Mouse (Mus musculus) urinary bladder, adult 2 months (tissue): ENCODE measurements around the gene Piwil4. TPM values are rescaled to one million over a fixed set of nuclear protein-coding genes. Genes with fewer than 3 reads are reported as not detected.

ENCODE experiments used
- DNase-seq: peaks from one replicate; pipeline ENCODE4 v3.0.0; 2022; ENCODE audit warnings: low spot score
- polyA plus RNA-seq: library from polyadenylated mRNA; depleted of rRNA; stranded (reverse); fragments of >200 nt; gene quantifications from 2 replicates; pipeline ENCODE4 v1.2.3, GENCODE M21; 2012; rRNA removed

The Piwil4 gene
- polyA plus RNA-seq, result 0.62 and 0.67 TPM in 2 replicates

DNA sequence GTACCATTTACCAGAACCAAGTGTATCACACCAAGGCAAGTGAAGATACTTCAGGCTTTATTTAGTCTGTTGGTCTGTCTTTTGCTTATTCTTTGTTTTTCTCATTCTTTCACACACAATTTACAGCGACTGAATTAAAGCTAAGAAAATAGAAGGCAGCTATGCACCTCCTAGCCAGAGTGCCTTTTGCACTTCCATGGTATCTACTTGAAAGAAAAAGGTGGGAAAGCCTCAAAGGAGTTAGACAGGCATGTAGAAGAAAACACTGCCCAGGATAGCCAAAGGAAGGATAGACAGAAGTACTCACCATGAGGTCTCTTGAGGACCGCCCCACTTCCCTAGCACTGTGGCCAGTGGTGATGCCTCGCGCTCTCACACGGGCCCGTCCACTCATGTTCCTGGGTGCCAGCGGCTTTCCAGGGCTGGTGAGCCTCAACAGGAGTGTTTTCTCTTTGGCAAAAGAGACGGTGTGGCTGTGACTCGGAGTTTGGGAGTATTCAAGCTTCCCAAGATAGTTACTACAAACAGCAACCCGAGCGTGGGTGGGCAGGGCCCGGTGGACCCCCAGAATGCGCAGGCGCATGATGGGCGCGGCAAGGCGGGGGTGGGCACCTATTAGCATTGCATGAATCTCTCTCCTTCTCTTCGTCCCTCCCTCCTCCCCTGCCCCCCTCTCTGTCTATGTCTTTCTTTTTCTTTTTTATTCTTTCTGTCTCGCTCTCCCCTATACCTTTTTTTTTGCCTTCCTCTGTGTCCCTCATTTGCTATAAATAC lies at the start of gene Piwil4:
Gene Piwil4 (minus strand): TSS at position 583 of the 774 bp plus-strand sequence.
- DNase-seq, result no peak

DNA sequence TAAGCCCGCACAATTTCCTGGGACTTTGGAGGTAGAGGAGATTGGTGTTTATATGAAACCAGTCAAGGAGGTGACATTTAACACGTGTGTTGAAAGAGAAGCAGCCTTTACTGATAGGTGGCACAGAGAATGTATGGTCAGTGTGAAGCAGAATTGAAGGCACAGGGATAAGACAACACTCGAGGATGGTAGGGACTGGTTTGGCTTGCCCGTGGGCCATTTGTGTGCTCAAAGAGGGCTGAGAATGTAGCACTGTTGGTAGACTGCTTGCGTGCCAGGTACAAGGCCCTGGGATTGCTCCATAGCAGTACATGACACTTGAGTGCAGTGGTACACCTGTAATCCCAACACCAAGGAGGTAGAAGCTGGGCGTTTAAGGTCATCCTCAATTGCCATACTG lies 46.8 kb upstream of the Piwil4 start:
- DNase-seq, result no peak

DNA sequence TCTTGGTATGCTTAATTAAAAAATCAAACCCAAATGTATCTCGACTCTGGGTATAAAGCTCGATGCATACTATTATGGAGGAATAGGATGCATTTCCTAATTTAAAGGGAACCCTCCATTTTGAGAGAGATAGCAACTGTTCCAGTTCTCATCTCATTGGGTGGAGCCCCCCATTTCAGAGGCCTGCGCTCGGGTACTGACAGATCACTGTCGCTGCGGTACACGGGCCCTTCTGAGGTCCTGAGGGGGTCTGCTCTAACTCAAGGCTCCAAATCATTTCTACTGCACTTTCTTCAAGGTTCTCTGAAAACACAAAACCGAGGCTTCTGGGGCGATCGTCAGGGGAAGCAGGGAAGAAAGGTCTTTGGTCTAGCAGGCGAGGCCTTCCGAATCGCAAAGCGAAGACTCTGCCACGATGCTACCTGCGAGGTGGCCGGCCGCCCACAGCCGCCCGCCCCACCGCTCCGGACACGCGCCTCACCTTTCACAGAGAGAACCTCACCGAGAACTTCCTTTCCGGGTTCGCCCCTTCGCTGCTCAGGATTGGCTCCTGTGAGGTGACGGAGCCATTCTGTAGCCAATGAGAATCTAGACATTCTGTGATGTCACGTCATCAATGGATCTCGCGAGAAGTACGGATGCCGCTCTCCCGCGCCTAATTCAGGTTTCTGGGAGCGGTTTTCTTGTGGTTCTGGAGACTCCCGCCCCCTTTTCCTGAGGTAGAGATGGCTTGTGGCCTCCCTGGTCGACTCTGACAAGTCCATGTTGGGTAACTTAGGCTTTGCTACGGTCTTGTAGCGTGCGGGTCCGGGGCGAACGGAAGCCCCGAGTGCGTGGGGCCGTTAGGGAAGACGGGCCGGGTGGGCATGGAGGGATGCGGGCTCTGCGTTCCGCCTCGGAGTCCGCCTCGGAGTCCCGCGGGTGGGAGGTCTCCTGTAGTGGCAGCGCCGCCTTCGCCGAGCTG lies 43.8 kb upstream of the Piwil4 start, which contains the start of the genes Mre11a and Ankrd49:
Gene Mre11a (plus strand): TSS at position 616 of the 964 bp plus-strand sequence.
Gene Ankrd49 (minus strand): TSS at position 818 of the 964 bp plus-strand sequence.
- peak; percentile 78 for DNase-seq

DNA sequence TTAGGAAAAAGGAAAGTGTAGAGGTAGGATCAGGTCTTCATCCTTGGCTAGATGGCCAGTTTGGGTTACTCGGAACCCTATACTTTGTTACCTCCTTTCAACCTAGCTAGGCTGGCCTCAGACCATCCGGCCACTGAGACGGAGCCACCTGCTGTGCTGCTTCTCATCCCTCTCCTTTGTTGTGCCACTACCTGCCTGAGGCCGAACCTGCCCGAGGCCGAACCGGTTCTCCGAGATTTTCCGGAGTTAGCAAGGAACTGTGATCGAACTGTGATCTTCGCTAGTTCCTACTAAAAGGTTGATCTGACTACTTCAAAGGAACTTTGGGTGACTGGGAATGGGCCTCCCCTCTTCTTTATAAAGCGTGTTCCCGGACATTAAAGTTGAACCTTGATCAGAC lies 37.8 kb upstream of the Piwil4 start:
- no peak for DNase-seq

DNA sequence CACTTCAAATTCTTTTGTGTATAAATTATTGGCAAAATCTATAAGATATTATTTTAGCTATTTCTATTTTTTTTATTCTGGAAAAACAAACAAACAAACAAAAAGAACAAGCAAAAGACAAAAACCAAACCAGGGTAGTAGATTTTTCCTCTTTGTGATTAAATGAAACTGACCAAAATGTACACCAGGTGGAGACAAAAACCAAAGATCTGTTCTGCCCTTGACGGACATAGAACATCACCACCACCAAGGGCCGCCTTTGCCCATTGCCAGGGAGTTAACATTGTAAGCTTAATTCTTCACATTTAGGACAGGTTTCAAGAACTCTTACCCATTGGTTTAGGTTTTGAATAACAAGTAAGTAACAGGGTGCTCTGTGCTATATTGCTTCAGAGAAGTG lies 33.3 kb upstream of the Piwil4 start:
- no peak for DNase-seq

DNA sequence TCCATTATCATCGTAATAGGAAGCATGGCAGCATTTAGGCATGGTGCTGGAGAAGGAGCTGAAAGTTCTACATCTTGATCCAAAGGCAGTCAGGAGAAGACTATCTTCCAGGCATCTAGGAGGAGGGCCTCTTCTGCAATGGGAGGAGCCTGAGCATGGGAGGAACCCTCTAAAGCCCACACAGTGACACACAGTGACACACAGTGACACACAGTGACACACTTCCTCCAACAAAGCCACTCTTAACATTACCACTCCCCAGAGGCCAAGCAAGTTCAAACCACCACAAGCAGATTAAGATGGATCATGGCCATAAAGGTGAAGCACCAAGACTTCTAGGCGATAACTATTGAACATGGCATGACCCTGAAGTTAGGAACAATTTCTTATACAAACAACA lies 31.5 kb upstream of the Piwil4 start:
- no peak for DNase-seq

DNA sequence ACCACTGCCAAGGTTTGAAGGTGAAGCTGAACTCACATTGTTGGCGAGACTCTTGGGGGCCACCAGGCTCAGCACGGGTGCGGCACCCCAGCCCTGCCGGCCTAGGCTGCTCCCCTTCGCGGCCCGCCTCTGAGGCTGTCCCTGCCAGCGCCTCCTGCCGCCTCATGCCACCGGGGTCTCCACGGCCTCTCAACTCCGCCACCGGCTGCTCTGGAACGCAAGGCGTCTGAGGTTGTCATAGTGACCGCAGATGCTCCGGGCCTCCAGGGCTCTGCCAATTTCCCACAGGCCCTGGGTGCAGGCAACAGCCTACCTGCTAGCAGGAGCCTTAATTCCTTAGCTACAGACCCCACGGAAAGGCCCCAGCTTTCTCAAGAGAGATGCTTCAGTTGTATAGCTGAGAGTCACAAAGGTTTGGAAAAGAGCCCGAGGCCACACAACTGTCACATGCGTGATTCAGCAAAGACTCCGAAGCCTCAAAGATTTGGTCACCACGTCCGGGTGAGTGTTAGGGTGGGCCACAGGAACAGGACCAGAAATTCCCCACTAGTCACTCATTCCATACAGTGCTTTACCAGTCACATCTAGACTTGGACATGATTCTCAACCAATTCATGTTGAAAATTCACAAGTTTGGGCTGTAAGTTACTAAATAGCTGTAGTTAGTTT lies 30.4 kb upstream of the Piwil4 start, which contains the start of gene 1700012B09Rik:
Gene 1700012B09Rik (minus strand): TSS at position 228 of the 669 bp plus-strand sequence.
- no peak for DNase-seq

DNA sequence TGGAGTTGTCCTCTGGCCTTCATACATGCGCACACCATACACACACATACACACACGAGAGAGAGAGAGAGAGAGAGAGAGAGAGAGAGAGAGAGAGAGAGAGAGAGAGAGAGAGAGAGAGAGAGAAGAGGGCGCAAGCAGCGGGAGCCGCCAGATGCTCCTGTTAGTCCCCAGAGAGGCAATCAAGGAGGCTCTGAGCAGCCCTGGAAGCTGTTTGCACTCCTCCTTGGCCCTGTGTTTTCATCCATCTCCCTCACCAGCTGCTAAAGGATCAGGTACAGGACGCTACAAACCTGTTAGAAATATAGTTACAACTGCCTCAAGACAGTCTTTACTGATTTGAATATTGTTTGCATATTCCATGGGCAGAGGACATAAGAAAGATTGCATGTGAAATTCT lies 29.3 kb upstream of the Piwil4 start:
- DNase-seq, result no peak

DNA sequence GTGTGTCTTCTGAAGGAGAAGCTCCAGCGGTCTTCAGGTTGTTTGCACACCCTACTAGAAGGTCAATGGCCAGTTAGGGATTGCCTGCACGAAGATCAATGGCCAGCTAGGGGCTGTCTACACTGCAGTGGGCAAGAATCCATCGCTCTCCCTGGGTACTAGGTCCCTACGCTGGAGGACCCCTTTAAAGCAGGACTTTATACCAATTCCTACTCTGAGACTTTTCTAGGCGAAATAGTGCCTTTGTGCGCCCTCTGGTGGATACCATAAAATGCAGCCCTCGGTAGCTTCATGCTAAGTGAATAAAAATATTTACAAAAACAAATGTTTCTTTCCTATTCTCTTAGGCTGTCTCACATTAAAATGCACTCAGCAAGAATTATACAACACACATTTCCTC lies 24.2 kb upstream of the Piwil4 start:
- DNase-seq, result no peak

DNA sequence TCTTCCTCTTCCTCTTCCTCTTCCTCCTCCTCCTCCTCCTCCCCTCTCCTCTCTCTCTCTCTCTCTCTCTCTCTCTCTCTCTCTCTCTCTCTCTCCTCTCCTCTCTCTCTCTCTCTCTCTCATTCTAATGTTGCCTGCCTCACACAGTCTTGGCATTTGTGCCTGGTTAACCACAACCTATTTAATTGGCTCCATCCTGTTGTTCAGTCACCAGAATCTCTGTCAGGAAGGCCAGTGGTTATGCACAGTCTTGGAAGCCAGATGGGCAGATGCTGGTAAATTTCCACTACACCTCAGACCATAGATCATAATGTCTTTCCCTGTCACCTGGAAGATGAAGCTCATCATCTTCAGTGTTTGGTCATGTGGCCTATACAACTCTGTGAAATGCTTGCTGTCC lies 18.7 kb upstream of the Piwil4 start:
- no peak for DNase-seq

DNA sequence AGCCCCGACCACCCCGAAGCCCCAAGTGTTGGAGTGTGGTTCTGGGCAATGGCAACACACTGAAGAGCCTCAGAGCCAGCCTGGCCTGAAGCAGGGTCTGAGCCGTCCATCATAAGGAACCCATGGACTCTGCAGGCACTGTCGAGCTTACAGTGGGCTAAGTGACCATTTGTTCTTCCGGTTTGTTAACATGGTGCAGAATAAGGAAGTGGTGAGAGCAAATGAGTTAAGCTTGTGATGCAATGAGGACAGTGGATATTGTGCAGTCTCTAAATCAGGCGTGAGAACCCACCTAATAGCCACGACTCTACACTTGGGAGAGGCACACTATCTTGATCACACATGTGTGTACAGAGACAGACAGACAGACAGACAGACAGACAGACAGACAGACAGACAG lies 18.1 kb upstream of the Piwil4 start:
- no peak for DNase-seq

DNA sequence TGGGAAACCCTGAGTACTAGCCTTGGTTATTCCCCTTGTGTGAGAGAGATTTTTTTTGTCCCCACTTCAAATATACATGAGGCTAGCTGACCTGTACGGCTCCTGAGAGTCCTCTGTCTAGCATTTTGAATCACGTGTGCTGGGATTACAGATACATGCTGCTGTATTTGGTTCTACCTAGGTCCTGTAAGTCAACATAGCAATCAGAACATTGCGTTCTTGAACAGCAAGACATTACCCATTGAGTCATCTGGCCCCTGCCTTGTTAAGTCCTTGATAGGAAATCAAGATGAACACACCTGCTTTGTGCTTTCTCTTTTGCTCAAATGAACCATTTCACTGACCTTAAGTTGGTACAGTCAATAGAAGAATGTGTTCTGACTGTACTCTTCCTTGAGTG lies 13.9 kb upstream of the Piwil4 start:
- DNase-seq, result no peak

DNA sequence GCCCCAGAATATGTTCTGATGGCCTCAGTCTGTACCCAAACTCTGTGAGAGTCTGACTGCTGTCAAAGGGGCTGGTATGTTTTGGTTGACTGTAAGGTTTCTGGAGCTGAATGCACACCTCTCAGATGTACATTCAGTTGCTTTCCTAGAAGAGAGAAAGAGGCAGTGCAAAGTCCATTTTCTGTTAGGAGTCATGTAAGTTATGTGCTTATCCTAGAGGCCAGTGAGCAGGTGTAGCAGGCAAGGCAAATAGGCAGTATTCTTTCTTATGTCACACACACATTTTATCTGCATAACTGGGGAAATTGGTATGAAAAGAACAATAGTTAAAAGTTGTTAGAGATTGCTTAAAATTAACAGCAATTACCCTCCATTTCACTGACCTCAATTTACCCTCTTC lies 13.4 kb upstream of the Piwil4 start:
- DNase-seq, result no peak

DNA sequence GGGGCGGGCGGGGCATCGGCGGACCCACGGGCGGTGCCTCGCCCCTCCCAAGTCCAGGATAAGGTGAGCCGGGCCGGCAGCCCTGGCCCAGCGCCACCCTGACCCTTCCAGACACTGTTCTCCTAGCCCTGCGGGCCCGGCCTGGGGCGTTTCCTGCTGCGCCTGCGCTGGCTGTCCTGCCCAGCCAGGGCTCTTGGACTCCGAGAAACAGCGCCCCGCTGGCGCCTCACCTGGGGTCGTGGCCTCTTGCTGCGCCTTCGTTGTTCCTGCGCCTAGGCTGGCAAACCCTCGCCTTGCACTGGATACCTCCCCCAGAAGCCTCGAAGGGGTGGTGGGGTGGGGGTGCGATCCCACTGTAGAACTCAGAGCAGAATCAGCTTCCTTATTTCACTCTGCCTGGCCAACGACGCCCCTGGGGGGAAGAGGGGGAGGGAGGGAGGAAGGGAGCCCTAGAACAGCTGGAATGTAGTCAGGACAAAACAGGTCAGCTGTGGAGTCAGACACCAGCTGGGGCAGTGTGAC lies 11.5 kb upstream of the Piwil4 start, which contains the start of gene Fut4:
Gene Fut4 (minus strand): TSS at position 393 of the 522 bp plus-strand sequence.
- DNase-seq, result peak; percentile 66

DNA sequence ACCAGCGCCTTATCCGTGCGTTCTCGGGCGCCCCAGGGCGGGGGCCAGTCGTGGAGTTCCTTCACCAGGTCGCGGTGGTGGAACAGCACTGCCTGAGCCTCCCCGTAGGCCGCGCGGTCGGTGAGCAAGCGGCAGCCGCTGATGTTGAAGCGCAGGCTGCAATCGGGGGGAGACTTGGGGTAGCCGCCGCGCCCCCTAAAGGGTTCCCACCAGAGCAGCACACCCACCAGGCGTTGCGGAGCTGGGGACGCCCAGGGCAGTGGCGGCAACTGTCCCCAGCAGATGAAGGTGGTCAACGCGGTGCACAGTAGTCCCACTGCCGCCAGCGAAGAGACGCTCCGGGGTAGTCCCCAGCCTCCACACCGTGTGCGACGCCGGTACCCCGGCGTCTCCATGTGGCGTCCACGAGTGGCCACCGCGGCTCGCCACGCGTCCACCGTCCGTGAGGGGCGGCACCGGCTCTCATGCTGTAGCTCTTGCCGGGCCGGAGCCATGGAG lies 11.0 kb upstream of the Piwil4 start:
- DNase-seq, result peak; percentile 34

DNA sequence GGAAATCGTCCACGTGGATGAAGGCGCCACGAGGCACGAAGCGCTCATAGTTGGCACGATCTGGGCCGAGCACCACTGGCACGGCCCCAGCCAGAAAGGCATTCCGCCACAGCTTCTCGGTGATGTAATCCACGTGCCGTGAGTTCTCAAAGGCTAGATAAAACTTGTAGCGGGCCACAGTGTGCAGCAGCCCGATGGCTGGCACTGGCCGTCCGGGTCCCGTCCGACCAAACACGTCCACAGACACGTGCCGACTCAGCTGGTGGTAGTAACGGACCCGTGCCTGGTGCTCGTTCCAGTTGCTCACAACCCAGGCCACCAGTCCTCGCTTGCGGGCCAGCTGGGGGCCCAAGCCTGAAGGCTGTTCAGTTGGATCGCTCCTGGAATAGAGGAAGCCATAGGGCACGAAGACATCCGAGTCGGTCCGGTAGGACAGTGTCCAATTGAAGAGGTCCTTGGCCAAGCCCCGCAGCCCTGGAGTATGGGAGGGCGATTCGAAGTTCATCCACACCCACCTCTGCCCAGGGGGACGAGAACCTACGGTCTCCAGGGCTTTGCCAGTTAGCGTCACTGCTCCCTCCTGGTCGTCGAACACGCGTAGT lies 10.5 kb upstream of the Piwil4 start:
- no peak for DNase-seq

DNA sequence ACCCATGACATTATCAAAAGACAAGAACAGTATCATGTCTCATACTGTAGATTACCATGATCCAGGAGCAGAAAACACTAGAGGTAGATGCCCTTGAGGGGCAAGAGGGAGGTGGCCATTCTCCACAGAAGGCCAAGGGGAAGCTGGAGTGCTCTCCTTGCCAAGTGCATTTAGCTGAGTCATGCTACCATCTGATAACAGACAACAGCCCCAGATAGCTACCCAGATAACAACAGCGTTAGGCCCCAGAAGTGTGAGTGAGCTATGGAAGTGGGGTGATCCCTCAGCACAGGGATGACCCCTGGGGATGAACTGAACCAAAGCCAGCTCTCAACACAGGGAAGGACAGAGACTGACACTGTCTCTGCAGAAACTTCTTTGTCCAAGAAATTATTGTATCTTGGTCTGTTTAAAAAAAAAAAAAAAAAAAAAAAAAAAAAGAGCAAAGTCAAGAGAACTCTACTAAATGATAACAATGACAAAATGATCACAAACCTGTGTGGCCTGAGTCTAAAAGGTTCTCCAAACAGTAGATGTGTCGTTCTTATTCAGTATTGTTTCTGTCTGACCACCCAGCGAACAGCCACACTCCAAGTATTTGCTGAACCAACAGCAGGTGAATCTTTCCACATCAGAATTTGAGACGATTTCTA lies 909 bp downstream of the Piwil4 start:
- DNase-seq, result no peak

DNA sequence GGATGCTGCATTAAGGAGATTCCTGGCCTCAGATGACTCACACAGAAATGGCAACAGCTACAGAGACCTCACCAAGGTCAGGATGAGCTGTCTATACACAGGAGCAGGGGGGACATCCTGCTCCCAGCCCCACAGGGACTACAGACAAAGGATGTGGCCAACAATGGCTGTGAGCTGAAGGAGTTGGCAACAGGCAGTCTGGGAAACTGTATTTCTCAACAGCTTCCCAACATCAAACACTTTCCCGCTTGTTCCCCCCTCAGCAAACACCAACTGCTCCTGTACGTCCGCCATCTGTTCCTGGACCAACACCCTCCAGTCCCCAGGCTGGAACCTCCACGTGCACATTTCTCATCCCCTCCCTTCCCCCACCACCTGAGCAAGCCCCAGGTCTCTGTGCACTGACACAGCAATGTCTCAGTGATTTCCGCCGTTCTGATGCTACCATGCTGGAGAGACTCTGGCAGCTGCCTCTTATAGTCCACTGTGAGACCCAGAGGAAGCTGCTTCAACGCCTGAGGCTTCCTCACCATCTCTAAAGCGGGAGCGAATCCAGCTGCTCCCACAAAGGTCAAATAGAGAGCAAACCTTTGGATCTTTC lies 9.5 kb downstream of the Piwil4 start:
- DNase-seq, result no peak

DNA sequence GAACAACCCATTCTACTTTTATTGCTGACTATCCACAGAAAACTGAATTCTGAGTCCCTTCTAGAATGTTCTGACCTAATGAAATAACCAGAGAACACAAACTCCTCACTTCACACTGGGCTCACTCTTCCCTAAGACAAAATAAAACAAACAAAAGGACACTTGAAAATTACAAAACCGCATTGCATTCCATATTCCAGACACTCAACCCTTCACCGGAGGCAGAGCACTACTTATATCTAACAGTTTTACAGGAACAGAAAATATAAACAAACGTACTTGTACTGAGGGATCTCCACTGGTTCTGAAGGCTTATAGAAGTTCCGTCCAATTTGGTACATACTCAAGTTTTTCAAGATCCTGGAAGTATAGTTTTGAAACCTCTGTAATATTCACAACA lies 12.2 kb downstream of the Piwil4 start:
- DNase-seq, result no peak

DNA sequence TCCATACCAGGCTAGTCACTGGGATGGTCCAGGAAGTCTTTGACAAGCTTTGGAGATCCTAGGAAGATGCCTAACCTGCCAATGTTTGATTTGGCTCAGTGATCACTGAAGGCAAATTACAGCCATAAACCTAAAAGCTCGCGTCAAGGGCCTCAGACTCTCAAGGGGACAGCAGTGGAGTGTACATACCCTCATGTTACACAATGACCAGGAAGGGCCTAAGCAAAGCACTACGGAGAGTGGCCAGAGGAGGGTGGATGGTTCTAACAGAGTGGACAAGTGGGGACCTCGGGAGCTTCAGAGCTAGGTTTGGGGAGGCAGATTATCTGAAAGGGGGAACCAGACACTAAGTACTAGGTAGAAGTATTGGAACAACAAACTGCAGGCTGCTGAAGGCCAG lies 13.9 kb downstream of the Piwil4 start:
- no peak for DNase-seq
